19 mouse cellular contexts compared by ENCODE assay signal in the genomic region with DNA sequence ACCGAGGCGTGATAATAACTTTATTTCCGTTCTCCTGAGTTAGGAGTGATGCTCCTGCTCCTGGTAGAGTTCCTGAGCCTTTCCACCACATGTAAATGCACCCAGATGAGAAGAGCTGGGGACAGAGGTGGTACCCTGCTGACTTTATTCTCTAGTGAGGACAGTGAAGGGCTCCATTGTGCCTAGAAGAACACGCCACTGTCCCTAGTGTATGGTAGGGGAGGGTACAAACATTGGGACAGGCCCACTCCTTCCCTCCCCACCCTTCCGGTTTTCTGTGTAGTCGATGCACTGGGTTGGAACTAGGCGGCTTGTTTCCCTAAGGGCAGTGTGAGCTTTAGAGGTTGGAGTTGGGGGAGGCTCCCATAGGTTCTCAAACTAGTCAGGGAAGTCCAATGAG. TPM values are rescaled to one million over a fixed set of nuclear protein-coding genes. Genes with fewer than 3 reads are reported as not detected.
"Had no signal": no experiment of that assay in that cellular context is flagged by ENCODE, and none has a peak within 500 bp of the region (broad histone marks: within the 10 kb centered on the region; RNA-seq: fewer than 3 reads in every experiment).

No protein-coding gene starts in this region.

- H3K4me3 ChIP-seq: lung, embryonic 15.5 days; megakaryocyte, embryonic 14.5 days; midbrain, embryonic 13.5 days; midbrain, embryonic 15.5 days; neural tube, embryonic 12.5 days; stomach, embryonic 15.5 days had no signal

- H3K27ac ChIP-seq: lung, embryonic 15.5 days; macrophage; midbrain, embryonic 13.5 days; midbrain, embryonic 15.5 days; neural tube, embryonic 12.5 days; stomach, embryonic 15.5 days; stomach, postnatal 0 days had no signal

- DNase-seq: liver, postnatal 0 days; lung, adult 2 months; lung, postnatal 14 days; lung, postnatal 36 days; right cerebral cortex, postnatal 14 days; thymus, adult 2 months; thymus, postnatal 25 days; thymus, postnatal 4 days had no signal

RNA-seq across cellular contexts. Expression of a gene that starts 36.3 kb away (rescaled TPM):
- total RNA-seq: megakaryocyte progenitor cell, adult 5-6 weeks; monocyte, adult 5-6 weeks; neutrophil, adult 5-6 weeks had no signal
